Mouse (Mus musculus): ENCODE measurements around the gene Mettl22. TPM values are rescaled to one million over a fixed set of nuclear protein-coding genes. Genes with fewer than 3 reads are reported as not detected.

Mettl22 gene
- total RNA-seq, 1 experiment from 2014 or later = 8.0 TPM

DNA sequence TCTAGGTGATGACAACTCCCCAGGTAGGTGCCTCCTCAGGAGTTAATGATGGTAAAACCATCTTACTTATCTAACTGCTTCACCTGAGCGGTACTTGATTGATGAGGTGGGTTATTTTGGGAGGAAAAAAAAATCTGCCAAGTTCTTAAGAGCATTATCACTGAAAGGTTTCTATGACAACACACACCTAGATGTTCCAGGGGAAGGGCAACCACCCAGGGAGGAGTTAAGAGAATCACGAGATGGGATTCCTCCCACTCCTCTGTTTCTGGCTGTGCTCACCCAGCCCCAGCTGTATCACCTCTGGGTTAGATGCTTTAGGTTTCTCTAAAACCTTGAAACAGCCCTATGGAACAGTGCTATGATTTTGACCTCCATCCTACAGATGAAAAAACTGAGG is 26.4 kb downstream of the Mettl22 start:
- ATAC-seq (replicated peaks; ENCODE audit: insufficient number of reproducible peaks, low FRiP score, low TSS enrichment, poor library complexity, severe bottlenecking) = no peak

DNA sequence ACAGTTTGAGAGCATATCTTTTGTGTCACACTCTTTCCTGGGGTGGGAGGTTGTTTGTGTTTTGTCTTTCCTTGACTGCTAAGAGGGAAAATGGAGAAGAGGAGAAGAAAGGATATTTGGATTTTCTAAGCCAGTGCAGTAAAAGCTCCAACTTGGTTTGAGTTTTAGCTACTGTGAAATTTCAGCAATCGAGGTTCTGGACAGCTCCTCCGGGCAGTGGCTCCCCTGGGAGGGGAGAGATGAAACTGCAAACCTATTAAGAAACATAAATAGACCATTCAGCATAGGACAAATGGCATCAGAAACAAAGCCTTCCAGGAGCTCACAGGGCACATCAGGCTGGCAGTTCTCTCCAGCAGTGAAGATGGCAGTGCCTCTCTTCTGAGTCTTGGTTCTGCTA is 33.7 kb downstream of the Mettl22 start:
- no peak for ATAC-seq (replicated peaks; ENCODE audit: insufficient number of reproducible peaks, low FRiP score, low TSS enrichment, poor library complexity, severe bottlenecking)

DNA sequence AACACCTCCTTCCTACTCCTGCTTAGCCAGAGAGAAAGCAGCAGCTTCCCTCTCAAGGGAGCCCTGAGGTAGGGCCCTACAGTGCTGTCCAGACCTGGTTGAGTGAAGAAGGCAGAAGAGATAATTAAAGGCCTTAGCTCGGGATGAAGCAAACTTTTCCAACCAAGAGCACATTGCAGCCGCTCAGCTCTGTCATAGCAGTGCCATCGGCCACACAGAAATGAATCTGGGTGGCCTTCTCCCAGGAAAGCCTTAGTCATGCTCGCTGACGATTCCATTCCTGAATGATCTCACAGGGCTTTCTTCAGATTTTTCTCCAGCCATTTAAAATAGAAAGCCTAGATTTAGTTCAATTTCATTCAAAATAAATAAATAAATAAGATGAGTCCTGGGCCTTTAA is 39.3 kb downstream of the Mettl22 start:
- no peak for ATAC-seq (replicated peaks; ENCODE audit: insufficient number of reproducible peaks, low FRiP score, low TSS enrichment, poor library complexity, severe bottlenecking)

DNA sequence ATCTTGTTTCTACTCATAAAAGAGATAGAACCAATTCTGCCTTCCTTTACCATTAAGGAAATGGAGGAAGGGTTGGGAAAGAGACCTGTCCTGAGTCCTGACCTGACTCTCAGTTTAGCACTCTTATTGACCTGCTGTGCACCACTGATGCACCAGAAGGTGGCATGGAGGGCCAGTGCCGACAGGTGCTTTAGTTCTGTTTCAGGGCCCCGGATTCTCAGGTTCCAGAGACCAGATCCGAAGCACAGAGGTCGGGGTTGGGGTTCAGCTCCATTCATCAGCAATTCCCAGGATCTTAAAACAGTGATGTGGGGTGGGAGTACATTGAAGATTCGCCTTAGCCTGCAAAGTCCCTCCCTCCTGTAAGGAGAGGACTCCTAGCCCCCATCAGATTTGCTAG is 42.2 kb downstream of the Mettl22 start:
- no peak for ATAC-seq (replicated peaks; ENCODE audit: insufficient number of reproducible peaks, low FRiP score, low TSS enrichment, poor library complexity, severe bottlenecking)

DNA sequence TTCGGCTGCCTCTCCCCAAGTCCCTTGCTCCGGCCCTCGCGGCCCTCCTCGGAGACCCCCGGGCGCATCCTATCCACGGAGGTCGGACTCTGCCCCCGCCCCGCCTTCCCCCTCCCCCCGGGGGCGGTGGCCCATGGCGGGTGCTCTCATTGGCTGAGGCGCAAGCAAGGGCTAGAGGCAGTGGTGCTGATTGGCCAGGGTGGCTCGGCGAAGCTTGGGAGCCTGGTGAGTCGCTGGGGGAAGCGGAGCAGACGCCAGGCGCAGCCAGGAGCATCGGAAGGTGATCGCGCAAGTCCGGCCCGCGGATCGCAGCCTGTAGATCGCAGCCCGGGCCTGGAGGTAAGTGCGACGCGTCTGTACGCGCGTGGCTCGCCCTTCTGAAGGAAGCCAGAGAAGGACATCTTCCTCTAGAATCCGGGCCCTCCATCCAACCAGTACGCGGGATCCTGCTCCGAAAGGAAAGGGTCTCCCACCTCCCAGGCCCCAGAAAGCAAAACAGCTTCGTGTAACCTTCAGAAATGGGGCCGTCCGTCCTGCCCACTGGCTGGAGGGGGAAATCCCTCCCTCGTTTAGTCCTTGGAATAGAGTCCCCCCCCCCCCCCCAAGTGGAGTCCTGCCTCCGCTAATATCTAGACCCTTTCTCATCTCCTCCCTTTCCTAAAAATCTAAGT is 42.8 kb downstream of the Mettl22 start, which contains the start of gene Abat:
Gene Abat, plus strand, starts transcription at position 194 of the 671 bp plus-strand sequence.
- ATAC-seq (replicated peaks; ENCODE audit: insufficient number of reproducible peaks, low FRiP score, low TSS enrichment, poor library complexity, severe bottlenecking) = no peak

DNA sequence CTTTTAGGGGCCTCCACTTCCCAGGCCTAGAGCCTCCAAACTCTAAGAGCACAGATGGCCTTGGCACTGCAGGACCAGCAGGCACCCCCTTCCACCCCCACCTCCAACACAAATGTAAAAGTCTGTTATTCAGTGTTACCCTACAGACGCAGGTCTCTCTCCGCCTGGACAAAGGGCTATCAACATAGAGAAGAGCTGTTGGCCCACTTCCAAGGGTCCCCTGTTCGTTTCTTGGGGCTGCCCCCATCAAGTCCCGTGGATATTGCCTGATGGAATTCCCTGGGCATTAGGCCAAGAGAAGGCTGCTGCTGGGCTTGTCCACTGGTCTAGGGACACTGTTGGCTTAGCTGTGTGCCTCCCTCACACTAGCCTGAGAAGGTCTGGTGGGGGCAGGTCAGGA is 43.6 kb downstream of the Mettl22 start:
- ATAC-seq (replicated peaks; ENCODE audit: insufficient number of reproducible peaks, low FRiP score, low TSS enrichment, poor library complexity, severe bottlenecking) = no peak

DNA sequence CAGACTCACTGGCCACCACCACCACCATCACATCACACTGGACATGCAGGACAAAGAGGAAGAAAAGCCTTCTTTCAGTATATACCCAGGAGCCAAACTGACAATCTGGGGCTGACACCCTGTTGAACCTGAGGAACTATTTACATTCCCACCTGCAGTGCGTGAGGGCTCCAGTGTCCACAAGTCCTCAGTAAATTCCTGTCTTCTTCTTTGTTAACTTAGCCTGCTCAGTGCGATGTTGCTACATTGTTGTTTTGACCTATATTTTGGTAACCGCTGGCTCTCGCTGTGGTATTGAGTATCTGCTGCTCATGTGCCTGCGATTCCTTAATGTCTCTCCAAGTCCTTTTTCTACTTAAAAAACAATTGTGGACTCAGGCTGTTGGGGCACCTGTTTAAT is 49.9 kb downstream of the Mettl22 start:
- no peak for ATAC-seq (replicated peaks; ENCODE audit: insufficient number of reproducible peaks, low FRiP score, low TSS enrichment, poor library complexity, severe bottlenecking)

DNA sequence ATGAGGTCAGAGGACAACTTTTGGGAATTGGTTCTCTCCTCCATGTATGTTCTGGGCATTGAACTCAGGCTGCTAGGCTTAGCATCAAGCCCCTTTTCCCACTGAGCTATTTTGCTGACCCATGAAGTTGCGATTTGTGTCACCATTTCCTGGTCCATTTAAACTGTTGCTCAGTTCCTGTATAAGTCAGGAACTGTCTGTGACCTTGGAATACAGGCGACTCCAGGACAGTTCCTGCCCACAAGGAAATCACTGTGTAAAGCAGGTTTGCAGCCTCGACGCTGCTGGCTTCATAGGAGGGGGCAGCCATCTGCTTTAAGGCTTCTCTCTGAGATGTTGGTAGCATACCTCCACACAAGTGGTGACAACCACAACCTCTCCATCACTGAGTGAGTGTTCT is 50.7 kb downstream of the Mettl22 start:
- no peak for ATAC-seq (replicated peaks; ENCODE audit: insufficient number of reproducible peaks, low FRiP score, low TSS enrichment, poor library complexity, severe bottlenecking)

DNA sequence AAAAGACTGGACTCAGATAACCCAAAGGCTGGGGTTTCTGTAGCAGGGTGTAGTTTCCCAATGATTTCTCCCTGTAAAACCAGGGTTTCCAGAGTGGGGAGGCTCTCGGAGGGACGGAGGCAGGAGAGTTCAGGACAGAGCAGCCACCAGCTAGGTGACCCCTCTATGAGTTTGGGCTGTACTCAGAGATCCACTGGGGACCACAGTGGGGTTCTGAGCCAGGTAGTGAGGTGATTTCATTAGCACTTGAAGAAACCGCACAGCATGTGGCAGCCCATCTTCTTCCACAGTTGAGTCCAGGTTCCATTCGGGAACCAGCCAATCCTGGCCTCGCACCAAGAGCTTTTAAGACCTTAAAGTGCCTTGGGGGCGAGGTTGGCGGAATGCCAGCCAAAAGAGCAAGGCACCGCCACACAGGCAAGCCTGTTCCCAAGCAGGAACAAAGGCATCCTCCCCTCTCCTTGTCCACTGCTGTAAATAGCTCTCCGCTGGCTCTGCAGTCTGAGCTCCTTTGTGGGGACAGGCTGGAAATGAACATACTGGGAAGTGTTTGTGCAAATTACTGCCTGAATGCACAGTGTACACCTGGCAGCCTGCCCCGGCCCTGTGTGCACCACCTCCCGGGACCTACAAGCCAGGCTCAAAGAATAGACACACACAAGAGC is 53.0 kb downstream of the Mettl22 start:
- ATAC-seq (replicated peaks; ENCODE audit: insufficient number of reproducible peaks, low FRiP score, low TSS enrichment, poor library complexity, severe bottlenecking) = no peak

DNA sequence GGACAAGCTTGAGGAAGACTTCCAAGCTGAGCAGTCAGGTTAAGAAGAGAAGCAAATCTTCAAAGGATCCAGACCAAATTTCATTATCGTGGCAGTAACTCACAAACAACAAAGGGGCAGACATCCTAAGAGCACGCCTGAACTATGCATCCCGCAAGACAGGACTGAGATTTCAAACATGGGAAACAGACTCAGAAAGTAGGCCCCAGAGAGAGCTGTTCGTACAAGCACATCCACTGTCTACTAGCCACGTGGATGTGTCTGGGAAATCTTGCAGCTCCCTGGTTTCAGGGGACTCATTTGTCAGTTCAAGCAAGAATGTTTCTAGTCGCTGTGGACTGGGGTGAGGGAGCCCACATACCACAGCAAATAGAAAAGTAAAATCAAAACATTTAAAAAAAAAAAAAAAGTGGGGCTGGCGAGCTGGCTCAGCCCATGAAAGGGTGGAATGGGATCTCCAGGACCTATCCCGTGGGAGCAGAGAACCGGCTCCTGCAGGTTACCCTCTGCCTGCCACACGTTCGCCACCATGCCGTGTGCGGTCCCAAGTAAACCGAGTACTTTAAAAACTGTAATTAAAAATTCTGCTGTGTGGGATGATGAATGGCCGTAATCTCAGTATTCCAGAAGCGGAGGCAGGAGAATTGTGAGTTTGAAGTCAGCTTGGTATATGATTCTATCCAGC is 53.7 kb downstream of the Mettl22 start:
- ATAC-seq (replicated peaks; ENCODE audit: insufficient number of reproducible peaks, low FRiP score, low TSS enrichment, poor library complexity, severe bottlenecking) = no peak

DNA sequence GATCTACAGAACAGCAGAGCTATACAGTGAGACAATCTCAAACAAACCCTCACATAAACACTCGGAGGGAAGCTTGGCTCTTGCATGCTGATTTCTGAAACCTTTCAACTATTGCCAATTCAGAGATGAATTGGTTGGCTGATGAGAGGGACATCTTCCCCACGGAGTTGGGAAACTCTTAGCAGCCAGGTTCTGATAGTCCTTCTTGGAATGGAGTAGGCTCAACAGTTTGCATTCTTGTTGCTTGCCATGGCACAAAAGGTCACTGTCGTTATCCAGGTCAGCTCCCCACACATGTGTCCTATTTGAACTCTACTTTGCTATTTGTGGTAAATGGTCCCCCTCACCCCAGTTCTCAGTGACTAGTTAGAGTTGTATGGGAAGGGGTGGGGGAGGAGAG is 54.7 kb downstream of the Mettl22 start:
- no peak for ATAC-seq (replicated peaks; ENCODE audit: insufficient number of reproducible peaks, low FRiP score, low TSS enrichment, poor library complexity, severe bottlenecking)

DNA sequence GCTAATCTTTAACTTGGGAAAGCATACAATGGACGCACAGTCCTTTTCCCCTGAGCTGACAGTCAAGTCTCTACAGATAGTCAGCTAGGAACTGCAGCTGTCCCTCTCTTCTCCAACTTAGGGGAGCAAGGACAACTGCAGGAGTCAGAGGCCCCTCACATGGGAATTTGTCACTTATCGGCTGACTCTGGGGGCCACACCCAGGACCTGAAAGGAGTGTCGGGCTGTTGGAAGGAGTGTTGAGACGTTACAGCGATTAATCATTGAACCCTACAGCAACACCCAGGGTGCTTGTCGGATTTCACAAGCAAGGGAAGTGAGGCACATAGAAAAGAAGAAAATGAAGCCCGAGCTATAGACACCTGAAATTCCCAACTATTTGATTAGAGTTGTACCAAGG is 55.3 kb downstream of the Mettl22 start:
- ATAC-seq (replicated peaks; ENCODE audit: insufficient number of reproducible peaks, low FRiP score, low TSS enrichment, poor library complexity, severe bottlenecking) = no peak

DNA sequence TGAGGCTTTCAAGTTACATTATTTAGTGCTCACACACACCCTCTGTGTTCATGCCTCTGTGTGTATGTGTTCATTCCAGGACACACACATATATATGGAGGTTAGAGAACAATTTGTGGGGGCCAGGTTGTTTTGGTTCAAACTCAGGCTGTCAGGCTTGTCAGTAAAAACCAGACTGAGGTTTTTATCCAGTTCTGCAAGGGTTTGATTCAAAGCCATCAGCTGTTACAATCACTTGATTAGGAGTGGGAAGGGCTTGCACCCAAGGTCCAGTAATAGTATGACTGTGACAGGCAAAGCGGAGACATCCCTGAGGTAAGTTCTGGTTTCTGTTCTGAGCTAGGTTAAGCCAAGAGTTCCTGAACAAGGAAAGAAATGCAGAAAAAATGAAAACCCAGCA is 58.8 kb downstream of the Mettl22 start:
- no peak for ATAC-seq (replicated peaks; ENCODE audit: insufficient number of reproducible peaks, low FRiP score, low TSS enrichment, poor library complexity, severe bottlenecking)

DNA sequence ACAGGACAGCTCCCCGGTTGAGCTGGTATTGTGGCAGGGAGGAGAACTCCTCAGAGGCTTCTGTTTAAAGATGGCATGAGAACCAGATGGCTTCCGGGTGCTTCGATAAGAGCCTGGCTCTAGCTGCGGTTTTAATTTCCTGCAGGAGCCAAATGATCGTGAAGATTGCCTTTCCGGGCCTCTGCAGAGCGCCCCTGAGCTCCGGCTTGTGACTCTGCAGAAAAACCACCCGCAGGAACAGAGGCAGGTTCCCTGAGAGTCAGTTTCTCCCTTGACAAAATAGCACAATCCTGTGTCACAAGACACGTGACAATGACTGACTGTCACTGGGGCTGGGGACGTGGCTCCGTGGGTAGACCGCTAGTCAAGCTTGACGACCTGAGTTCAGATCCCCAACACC is 59.4 kb downstream of the Mettl22 start:
- no peak for ATAC-seq (replicated peaks; ENCODE audit: insufficient number of reproducible peaks, low FRiP score, low TSS enrichment, poor library complexity, severe bottlenecking)

DNA sequence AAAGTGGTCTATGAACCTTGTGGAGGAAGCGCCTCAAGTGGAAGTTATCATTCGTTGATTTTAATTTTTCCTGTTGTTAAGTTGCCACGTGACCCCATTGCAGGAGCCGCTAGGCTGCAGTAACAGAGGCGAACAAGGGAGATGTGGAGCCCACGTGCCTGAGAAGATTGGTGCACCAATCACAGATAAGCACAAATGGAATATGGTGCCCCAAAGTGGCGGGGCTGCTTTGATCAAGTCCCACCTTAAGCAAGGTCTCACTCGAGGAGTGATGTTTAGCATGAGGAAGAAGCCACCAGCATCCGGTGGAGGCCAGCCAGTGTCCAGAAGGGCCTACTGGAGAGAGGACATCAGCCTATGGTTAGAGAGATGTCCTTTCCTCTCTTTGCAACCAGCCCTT is 61.9 kb downstream of the Mettl22 start:
- ATAC-seq (replicated peaks; ENCODE audit: insufficient number of reproducible peaks, low FRiP score, low TSS enrichment, poor library complexity, severe bottlenecking) = no peak

DNA sequence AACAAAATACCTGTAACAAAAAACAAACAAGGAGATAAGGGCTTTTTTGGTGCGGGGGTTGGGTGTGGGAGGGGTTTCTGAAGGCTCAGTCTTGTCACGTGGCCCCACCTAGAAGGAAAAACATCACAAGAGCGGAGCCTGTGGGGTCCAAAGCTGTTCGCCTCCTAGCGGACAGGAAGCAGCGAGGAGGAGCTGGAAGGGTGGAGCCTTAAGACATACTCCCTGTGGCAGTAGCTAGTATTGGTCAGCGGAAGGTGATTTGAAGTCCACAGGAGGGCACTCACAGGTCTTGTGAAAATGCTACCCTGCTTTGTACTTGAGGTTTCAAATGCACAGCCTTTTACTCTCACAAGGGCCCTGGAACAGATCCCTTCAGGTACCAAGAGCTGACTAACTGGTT is 62.3 kb downstream of the Mettl22 start:
- ATAC-seq (replicated peaks; ENCODE audit: insufficient number of reproducible peaks, low FRiP score, low TSS enrichment, poor library complexity, severe bottlenecking) = no peak

DNA sequence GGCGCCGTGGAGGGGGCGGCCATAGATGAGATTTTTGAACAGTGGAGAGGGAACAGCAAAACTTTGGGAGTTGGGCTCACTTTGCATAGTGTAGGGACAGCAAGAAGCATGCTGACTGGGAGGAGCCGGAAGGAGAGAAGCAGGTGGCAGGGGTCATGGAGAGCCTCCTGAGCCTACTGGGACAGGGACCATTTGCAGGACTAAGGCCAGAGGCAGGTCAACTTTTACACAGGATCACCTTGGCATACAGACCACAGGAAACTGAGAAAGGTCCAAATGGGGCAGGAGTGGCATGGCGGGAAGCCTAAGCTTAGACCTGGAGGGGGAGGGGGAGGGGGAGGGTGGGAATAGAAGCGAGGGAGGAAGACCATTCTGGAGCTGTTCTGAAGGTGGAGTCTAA is 62.9 kb downstream of the Mettl22 start:
- ATAC-seq (replicated peaks; ENCODE audit: insufficient number of reproducible peaks, low FRiP score, low TSS enrichment, poor library complexity, severe bottlenecking) = no peak

DNA sequence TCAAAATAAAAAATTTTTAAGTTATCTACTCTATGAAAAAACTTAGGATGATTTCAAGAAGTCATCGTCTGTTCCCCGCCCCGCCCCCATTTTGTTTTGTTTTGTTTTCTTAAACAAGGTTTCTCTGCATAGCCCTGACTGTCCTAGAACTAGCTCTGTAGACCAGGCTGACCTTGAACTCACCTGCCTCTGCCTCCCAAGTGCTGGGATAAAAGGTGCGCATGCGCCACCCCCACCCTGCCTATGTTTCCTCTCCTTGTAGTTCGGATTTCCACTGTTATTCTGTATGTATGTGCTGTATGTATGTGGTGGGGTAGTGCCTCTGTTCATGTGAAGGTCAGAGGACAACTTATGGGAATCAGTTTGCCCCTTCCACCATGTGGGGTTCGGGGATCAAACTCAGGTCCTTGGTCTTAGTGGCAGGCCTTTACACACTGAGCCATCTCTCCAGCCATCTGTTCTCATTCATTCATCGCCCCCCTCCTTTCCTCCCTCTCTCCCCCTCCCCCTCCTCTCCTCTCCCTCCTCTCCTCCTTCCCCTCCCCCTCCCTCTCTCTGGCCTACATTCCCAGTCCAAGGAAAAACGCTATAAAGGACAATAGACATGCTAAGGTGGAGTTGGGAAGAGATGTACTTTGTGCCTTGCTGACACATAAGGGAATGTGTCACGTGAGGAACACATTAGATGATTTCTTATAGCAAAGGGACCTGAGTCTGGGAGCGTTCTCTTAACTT is 64.0 kb downstream of the Mettl22 start:
- ATAC-seq (replicated peaks; ENCODE audit: insufficient number of reproducible peaks, low FRiP score, low TSS enrichment, poor library complexity, severe bottlenecking) = no peak

DNA sequence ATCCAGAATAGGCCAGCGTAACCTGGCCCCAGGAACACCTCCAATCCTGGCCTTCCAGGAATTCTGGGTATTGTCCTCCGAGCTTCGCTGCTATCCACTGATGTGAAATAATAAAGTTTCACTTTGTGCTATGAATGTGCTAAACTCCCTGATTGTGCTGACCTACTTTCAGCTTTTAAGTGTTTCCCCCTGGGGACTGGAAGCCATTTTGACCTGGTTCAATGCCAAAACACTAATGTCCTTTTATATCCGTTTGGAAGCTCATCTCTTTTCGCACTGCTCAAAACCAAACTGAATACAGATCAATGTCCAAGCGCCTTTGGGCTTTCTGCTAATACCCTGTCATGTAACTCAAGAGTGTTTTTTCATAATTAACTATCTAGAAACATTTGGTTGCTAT is 64.8 kb downstream of the Mettl22 start:
- ATAC-seq (replicated peaks; ENCODE audit: insufficient number of reproducible peaks, low FRiP score, low TSS enrichment, poor library complexity, severe bottlenecking) = no peak

All from monocyte, adult 5-6 weeks (primary cell).